In the genomic region with DNA sequence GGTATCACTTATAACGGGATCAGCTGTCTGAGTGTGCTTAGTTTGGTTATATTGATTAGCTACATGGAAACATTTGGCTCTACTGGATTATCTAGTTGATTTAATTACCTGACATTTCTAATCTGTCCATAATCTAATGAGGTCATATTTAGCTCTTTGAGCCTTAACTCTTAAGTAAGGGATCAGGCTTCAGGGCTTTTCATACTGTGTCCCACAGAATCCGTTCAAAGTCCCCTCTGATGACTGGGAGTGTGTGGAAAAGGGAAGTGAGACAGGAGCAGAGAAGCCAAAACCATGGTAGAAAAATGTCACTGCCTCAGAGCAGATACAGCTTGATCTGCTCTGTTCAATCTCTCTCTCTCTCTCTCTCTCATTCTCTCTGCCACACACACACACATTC, we compare ENCODE assay signal across 20 mouse cellular contexts. TPM values are rescaled to one million over a fixed set of nuclear protein-coding genes. Genes with fewer than 3 reads are reported as not detected.
"Had no signal": no experiment of that assay in that cellular context is flagged by ENCODE, and none has a peak within 500 bp of the region (broad histone marks: within the 10 kb centered on the region; RNA-seq: fewer than 3 reads in every experiment).

No protein-coding gene starts in this region.

- H3K4me3 ChIP-seq: intestine, embryonic 15.5 days; kidney, embryonic 15.5 days; left cerebral cortex, adult 2 months; lung, embryonic 15.5 days; neural tube, embryonic 12.5 days; neural tube, embryonic 15.5 days had no signal

- H3K9ac ChIP-seq: intestine, embryonic 15.5 days; kidney, embryonic 15.5 days; liver, embryonic 14.5 days; lung, embryonic 15.5 days; neural tube, embryonic 12.5 days; neural tube, embryonic 15.5 days had no signal

- DNase-seq: kidney, adult 11 months; kidney, adult 8-10 months; kidney, postnatal 10 days; kidney, postnatal 4 days; layer of hippocampus, adult 9-11 months; midbrain, embryonic 14.5 days; right cerebral cortex, postnatal 25 days; thymus, adult 2 months; thymus, postnatal 14 days had no signal

- H3K9me3 ChIP-seq: intestine, embryonic 15.5 days; kidney, embryonic 15.5 days; lung, embryonic 15.5 days; neural tube, embryonic 12.5 days; neural tube, embryonic 15.5 days had no signal

- ATAC-seq: intestine, embryonic 15.5 days had no signal

- H3K36me3 ChIP-seq: intestine, embryonic 15.5 days; kidney, embryonic 15.5 days; lung, embryonic 15.5 days; neural tube, embryonic 12.5 days; neural tube, embryonic 15.5 days had no signal

- H3K4me2 ChIP-seq: intestine, embryonic 15.5 days; kidney, embryonic 15.5 days; liver, embryonic 11.5 days; lung, embryonic 15.5 days; midbrain, embryonic 11.5 days; neural tube, embryonic 12.5 days; neural tube, embryonic 15.5 days had no signal

- H3K27ac ChIP-seq: intestine, embryonic 15.5 days; kidney, embryonic 15.5 days; left cerebral cortex, adult 2 months; liver, embryonic 14.5 days; lung, embryonic 15.5 days; neural tube, embryonic 12.5 days; neural tube, embryonic 15.5 days; stomach, postnatal 0 days had no signal

- H3K27me3 ChIP-seq: intestine, embryonic 15.5 days; kidney, embryonic 15.5 days; lung, embryonic 15.5 days; neural tube, embryonic 12.5 days; neural tube, embryonic 15.5 days had no signal

- H3K4me1 ChIP-seq: neural tube, embryonic 12.5 days; neural tube, embryonic 15.5 days had no signal

RNA-seq across cellular contexts. Expression of a gene that starts 4.6 kb away (rescaled TPM):
- total RNA-seq: megakaryocyte-erythroid progenitor cell, adult 5-6 weeks had no signal
